Mouse (Mus musculus) activated CD4-positive, CD25-positive, alpha-beta regulatory T cell (primary cell): ENCODE results near the gene Pvalb. TPM values are rescaled to one million over a fixed set of nuclear protein-coding genes. Genes with fewer than 3 reads are reported as not detected.

ENCODE experiments used
- polyA plus RNA-seq, 2 experiments: library from polyadenylated mRNA; unstranded; fragments of 100-300 nt; shearing (Covaris generic); gene quantifications; one replicate each; pipeline ENCODE4 v1.2.1; 2017

Pvalb gene
- polyA plus RNA-seq: not detected

DNA sequence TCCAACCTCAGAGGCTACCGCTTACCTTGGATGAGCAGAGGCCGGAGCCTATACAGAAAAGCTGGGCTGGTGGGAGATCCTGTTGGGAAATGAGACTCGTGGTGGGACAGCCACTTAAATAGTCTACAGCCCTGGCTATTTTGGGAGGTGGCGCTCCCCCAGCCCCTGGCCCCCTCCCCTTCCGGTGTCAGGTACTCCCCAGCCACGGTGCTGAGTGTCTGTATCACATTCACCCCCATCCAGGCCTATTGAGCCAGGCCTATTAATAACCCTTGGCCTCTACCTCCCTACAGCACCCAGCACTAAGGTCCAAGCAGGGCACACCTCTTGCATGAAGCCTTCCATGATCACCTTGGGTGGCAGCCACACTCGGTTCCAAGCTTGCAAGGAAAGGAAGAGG lies at the start of gene Pvalb:
TSS of gene Pvalb (minus strand) at position 89 of the 400 bp plus-strand sequence.

DNA sequence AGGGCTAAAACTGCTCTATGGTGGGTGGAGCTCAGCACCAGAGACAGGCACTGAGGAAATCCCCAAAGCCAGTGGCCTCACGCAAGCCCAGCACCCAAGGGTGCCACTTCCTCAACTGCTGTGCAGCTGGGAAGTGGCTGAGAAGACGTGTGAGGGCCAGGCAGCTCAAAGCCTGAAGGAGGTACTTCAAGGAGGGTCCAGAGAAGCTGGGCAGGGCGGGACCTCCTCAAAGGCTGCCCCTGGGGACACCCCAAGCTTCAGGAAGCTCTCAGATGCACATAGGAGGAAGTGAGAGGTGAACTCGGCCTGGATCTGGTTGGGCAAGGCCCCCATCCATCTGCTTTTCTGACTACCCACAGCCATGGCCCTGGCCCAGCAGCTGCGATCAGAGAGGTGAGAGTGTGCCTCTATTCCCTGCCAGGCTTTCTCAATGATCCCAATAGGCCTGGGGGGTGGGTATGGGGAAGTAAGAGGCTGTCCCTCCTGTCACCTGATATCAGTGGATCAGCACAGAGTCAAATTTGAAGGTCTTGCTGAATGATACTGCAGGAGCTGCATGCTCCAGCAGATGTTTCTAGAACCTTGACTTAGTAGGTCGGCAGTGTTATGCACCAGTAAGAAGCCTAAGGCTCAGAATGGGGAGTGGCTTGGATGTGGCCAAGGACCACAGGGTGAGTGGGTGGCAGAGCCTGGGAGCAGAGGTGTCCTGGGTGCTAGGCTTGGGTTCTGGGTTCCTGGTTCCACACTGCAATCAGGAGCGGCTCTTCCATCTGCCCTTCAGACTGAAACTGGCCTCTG lies 38.7 kb upstream of the Pvalb start, which contains the start of gene Ncf4:
TSS of gene Ncf4 (plus strand) at position 107 of the 798 bp plus-strand sequence.

DNA sequence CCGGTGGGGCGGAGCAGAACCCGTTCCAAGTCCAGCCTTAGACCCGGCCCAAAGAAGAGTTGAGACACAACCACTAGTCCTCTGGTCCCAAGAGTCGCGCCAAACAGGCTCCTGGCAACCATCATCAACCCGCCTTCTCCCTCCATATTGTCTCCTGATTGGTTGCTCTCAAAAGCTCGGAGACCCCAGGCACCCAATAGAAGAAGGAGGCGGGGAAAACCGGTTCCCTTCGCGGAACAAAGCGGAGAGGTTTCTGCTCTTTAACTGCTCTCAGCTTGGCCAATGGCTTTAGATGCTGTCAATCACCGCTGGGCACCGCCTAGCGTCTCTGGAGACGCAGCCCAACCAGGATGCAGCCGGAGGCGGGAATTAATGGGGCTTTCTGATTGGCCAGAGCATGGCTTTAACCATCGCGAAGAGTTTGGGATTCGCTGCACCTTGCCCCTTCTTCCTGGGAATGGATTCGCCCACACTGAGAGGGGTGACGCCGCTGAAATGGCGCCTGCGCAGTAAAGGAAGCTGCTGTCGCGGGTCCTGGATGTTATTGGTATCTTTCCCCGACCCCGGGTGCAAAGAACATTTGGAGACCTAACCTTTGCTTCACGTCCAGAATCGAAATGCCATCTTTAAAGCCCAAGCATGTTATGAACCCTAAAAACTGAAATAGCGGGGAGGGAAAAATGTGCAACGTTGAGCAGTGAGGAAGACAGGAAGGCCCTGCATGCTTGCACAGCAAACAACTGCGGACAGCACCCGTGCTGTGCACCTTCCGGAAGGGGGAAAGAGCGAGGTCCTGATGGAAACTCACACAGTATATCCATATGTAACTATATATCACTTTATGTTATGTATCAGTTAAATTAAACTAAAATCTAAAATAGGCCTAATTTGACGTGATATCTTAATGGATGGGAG lies 32.0 kb downstream of the Pvalb start, which contains the start of gene Ift27:
TSS of gene Ift27 (minus strand) at position 136 of the 915 bp plus-strand sequence.

Other genes with a start within 250 kb of the Pvalb start
- gene Foxred2, start 249.7 kb downstream of the Pvalb start, polyA plus RNA-seq: 1 to 10 TPM; 2.5 to 4.2 TPM
- 100 to 1,000 TPM; 185 to 207 TPM for gene Eif3d, start 235.6 kb downstream of the Pvalb start, polyA plus RNA-seq
- gene Cacng2, start 86.4 kb downstream of the Pvalb start, polyA plus RNA-seq: not detected
- gene Ift27, start 32.3 kb downstream of the Pvalb start, polyA plus RNA-seq: 10 to 100 TPM; 58.1 to 62.2 TPM
- 100 to 1,000 TPM; 173 to 293 TPM for gene Ncf4, start 38.4 kb upstream of the Pvalb start, polyA plus RNA-seq
- under 1 TPM in 1 of 2 experiments, not detected in 1; 0.11 TPM for gene Csf2rb2, start 99.3 kb upstream of the Pvalb start, polyA plus RNA-seq
- gene Csf2rb, start 119.4 kb upstream of the Pvalb start, polyA plus RNA-seq: under 1 TPM; 0.37 to 0.47 TPM
- not detected for gene Tex33, start 189.5 kb upstream of the Pvalb start, polyA plus RNA-seq
- 1 to 10 TPM in 1 of 2 experiments, under 1 TPM in 1; 0.81 to 1.5 TPM for gene Tst, start 199.5 kb upstream of the Pvalb start, polyA plus RNA-seq
- gene Mpst, start 200.0 kb upstream of the Pvalb start, polyA plus RNA-seq: 10 to 100 TPM; 11.4 to 12.2 TPM
- 10 to 100 TPM; 22.1 to 45.0 TPM for gene Kctd17, start 222.2 kb upstream of the Pvalb start, polyA plus RNA-seq